Mouse (Mus musculus): ENCODE results near the gene Phf23.

Gene Phf23

DNA sequence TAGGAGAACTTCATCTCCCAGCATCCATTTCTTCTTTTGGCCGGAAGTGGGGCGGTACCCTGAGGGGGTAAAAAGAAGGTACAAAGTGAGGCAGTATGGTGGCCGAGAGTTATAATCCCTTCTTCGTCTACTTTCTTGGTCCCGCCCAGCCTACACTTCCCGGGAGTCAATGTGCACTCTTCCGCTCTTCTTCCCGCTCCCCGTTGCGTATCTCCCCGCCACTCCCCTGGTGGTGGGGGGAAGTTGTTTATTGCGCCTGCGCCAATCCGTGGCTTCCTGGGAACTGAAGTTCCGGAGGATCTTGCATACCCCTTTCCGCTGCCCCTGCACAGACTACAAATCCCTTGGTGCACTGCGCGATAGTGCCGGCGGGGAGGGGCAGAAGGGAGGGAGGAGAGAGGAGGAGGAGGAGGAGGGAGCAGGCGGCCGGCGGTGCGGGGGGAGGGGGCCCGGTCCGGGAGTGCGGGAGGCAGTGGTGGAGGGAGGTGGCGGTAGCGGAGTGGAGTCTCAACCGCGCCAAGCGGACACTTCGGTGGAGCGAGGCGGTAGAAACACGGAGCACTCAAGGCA lies at the start of gene Phf23:
Phf23 (plus strand) TSS at position 387 of the 570 bp plus-strand sequence.
- in situ Hi-C loops (cut with MboI, MseI): loop anchor here in 1 of 2 experiments (10.0 kb wide), 2 partner anchors 581 to 659 kb away; partner anchors contain the start of genes Eno3, Kdm6b and Pfn1

DNA sequence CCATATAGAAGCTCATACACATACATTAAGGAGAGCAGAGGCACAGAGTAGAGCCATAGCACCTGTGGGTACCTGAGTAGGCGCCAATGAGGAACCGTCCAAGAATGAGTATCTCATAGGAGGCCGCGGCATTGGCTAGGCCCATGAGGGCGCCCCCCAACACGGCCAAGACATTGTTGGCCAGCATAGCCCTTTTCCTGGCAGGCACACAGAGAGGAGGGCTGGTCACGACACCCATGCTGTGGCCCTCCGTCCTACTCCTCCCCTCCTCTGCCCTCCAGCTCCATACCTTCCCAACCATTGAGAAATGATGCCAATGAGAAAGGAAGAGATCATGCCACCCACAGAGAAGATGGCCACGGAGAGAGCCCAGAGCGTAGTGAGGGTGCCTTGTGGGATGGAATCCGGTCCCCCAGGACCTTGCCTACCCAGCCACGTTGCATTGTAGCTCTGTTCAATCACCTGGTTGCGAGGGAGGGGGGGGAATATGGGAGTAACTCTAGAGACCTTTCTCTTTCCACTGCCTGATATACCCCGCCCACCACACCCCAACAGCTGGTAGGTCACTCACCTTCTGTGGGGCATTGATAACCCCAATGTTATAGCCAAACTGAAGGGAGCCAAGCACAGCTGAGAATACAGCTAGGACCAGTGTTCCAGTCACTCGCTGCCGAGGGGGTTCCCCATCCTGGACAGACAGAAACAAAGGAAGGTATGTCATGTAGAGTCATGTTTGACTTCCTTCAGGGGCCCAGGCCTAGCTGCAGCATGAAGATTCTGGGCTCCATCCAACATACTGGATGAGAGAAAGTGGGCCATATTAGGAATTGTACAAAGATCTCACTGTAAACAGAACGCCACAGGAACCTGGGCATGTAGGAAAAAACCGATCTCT lies 49.3 kb upstream of the Phf23 start:
- in situ Hi-C loops (cut with MboI, MseI): loop anchor here in 1 of 2 experiments (5.0 kb wide), 1 partner anchor 64 kb away; the partner anchor contains the start of gene Kctd11

DNA sequence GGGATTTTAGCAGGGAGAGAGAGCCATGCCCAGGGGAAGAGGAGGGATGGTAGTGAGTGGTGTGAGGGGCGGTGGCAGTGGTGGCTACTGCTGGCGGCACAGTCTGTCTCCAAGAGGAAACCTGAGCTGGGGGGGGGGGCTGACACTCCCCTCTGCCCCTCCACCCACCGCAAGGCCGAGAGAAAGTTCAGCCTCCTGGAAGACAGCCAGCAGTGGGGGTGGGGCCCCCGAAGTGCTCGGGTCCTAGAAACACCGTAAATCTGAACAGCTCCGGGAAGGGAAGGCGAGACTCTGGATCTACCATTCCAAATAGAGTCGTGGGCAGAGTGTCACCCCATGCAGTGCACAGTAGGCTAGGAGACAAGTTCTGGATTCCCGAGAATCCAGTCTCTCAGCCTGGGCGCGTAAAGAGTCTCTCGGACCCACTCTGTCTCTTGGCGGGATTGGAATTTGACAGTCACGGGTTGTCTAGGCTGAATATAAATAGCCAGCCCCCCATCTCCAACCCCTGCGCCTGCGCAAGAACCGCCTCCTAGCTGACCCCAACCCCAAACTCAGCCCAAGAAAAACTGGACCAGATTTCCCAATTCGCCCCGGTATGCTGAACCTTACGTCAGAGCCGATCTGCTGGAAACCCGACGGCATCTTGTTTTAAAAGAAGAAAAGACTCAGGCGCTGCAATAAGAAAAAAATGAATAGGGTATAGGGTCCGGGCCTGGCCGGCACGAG lies 48.1 kb upstream of the Phf23 start:
- in situ Hi-C loops (cut with MboI, MseI): loop anchor here in 1 of 2 experiments (5.0 kb wide), 1 partner anchor 65 kb away; the partner anchor contains the start of gene Kctd11

DNA sequence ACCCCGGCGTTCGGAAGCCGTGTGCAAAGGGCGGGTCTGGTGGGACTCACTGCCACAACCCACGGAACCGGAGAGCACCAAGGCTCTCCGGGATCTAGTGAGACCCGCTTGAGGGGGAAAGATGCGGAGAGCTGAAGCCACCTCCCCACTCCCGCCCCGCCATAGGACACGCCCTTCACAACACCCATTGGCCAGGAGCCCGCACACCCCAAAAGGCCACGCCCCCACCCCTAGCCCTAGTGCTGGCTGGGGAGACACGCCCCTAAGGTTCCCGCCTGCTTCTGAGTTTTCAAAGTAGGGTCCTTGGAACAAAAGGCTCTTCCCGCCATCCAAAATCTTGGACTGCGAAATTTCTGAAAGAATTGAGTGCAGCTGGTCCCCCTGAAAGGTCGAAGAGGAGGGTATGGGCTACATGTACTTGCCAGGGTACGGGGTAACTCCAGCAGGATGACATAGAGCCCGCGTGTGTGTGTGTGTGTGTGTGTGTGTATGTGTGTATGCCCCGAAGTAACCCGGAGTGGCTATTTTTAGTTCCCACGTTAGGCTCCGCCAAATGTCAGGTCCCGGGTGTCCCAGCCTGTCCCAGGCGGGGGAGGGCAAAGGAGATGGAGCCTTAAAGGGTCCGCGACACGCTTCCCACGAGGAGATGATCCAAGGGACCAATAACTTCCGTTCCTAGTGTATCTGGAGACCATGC lies 47.4 kb upstream of the Phf23 start, which contains the start of gene Slc2a4:
Slc2a4 (minus strand) TSS at position 123 of the 697 bp plus-strand sequence.
- in situ Hi-C loops (cut with MboI, MseI): loop anchor here in 1 of 2 experiments (5.0 kb wide), 1 partner anchor 66 kb away; the partner anchor contains the start of gene Kctd11

DNA sequence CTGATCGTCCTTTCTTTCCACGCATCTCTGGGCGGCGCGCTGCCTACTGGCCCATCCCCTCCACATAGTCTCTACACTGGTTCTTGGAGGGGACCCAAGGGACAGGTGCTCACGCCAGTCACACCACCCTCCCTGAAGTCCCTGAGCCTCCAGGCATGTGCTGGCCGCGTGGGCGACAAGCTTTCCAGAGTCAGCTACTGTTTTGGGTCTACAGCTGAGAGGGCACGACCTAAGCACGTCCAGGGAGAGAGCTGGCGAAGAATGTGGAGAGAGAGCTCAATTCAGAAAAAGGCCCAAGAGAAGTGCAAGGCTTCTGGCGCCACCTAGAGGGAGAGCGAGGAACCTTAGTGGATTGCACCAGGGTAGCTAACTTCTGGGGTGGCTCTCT lies 46.8 kb upstream of the Phf23 start:
- in situ Hi-C loops (cut with MboI, MseI): loop anchor here in 1 of 2 experiments (5.0 kb wide), 1 partner anchor 66 kb away; the partner anchor contains the start of gene Kctd11

DNA sequence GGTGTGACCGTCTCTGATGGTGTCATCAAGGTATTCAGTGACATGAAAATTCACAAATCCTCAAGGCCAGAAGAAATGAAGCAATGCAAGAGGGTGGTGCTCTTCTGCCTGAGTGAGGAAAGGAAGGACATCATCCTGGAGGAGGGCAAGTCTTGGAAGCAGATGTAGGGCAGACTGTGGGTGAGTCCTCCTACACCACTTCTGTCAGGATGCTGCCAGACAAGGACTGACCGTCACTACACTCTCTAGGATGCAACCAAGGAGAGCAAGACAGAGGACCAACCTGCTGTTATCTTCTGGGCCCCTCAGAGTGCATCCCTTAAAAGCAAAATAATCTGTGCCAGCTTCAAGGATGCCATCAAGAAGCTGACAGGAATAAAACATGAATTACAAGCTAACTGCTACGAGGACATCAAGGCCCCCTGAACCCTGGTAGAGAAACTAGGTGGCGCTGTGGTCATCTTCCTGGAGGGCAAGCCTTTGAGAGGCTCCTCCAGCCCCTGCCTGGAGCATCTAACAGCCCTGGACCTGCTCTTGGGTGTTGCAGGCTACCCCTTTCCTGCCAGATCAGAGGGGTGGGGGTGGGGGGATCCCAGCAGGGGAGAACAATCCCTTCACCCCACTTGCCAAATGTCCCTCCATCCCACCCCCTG lies 44.6 kb upstream of the Phf23 start:
- in situ Hi-C loops (cut with MboI, MseI): loop anchor here in 1 of 2 experiments (10.0 kb wide), 1 partner anchor 254 kb away; no protein-coding TSS in a partner anchor

DNA sequence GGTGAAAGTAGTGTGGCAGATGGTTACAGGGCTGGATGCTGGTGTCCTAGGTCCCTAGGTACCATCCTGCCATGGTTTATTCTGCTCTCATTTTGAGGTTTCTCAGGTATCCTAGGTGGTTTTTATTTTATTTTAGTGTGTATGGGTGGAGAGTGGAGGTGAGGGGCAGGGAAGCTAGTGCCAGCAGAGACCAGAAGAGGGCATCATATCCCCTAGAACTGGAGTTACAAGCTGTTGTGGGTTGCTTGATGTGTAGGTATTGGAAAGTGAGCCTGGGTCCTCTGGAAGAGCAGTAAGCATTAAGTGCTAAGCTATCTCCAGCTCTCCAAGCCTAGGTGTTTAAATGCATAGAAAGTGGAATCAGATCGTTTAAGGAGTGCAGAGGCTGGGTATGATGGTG lies 43.3 kb upstream of the Phf23 start:
- in situ Hi-C loops (cut with MboI, MseI): loop anchor here in 1 of 2 experiments (10.0 kb wide), 1 partner anchor 253 kb away; no protein-coding TSS in a partner anchor

DNA sequence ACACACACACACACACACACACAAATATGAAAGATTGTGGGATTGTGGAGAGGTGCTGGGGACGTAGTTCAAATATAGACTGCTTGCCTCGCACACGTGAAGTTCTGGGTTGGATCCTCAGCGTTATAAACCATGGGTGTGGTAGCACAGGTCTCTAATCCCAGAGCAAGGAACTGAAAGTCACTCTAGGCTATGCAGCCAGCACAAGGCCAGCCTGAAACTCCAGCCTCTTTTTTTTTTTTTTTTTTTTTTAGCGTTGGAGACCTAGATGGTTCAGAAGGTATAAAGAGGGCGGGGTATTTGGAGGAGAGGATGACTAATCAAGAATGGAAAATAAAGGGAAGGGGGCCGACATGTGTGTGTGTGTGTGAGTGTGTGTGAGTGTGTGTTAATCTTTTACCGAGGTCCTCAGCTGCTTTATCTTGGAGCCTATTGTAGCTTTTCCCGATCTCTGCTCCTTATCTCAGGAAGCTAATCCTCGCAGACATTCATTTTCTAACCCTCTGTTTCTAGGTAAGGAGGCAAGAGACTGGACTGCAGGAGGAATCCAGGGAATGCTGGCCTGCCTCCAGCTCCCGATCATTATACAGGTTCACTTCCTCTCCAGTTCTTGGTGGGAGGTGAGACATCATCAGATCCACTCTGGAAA lies 42.2 kb upstream of the Phf23 start:
- in situ Hi-C loops (cut with MboI, MseI): loop anchor here in 1 of 2 experiments (10.0 kb wide), 1 partner anchor 251 kb away; no protein-coding TSS in a partner anchor

DNA sequence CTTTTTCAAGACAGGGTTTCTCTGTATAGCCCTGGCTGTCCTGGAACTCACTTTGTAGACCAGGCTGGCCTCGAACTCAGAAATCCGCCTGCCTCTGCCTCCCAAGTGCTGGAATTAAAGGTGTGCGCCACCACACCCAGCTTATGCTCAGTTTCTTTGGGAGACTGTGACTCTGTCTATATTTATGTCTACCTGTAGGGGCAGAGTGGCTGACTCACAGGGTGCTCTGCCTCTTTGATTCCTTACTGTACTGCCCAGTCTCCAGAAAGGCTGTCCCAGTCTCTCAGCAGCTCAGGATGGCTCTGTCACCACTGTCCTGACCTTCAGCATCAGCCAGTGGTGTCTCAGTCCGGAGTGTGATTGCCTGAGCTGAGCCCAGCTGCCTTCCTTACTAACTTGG lies 40.0 kb upstream of the Phf23 start:
- in situ Hi-C loops (cut with MboI, MseI): loop anchor here in 1 of 2 experiments (10.0 kb wide), 1 partner anchor 249 kb away; no protein-coding TSS in a partner anchor

DNA sequence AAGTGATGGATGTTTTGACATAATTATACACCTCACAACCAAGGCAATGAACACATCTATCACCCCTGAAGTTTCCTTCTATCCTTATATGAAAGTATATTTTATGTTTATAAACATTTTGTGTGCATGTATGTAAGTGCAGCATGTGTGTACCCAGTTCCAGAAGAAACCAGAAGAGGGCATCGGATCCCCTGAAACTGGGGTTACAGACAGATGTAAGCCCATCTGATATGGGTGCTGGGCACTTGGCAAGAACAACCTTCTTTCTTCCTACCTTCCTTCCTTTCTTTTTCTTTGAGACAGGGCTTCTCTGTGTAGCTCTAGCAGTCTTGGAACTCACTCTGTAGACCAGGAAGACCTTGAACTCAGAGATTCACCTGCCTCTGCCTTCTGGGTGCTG lies 39.4 kb upstream of the Phf23 start:
- in situ Hi-C loops (cut with MboI, MseI): loop anchor here in 1 of 2 experiments (10.0 kb wide), 1 partner anchor 249 kb away; no protein-coding TSS in a partner anchor

DNA sequence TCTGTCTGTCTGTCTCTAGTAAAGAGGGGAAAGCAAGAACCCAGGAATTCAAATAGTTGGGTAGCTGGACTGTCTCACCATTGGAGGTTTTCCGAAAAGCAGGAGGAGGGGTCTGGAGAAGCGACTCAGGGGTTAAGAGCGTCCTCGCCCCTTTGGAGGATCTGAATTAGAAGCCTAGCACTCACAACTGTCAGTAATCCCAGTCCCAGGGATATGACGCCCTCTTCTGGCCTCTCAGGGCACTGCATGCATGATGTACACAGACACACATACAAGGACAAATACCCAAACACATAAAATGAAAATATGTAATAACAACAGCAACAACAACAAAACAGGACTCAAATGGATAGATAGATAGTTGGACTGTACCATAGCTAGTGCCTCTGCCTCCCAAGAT lies 35.0 kb upstream of the Phf23 start:
- in situ Hi-C loops (cut with MboI, MseI): no loop called here

DNA sequence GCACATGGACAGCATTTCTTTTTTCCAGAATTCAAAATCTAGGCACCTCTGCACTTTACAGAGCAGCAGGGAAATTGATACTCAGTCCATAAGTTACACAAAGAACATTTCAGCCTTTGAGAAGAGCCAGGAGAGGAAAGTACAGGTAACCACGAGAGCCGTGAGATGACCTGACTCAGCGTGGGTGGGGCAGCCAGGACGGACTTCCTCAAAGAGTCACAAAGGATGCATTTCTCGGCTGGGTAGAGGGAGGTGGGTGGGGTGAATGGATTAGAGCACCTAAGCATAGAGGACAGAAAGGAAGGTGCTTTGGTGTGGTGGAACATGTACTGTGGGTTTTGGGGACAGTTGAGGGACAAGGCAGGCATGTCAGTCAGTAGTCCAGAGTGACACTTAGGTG lies 33.7 kb upstream of the Phf23 start:
- in situ Hi-C loops (cut with MboI, MseI): no loop called here

DNA sequence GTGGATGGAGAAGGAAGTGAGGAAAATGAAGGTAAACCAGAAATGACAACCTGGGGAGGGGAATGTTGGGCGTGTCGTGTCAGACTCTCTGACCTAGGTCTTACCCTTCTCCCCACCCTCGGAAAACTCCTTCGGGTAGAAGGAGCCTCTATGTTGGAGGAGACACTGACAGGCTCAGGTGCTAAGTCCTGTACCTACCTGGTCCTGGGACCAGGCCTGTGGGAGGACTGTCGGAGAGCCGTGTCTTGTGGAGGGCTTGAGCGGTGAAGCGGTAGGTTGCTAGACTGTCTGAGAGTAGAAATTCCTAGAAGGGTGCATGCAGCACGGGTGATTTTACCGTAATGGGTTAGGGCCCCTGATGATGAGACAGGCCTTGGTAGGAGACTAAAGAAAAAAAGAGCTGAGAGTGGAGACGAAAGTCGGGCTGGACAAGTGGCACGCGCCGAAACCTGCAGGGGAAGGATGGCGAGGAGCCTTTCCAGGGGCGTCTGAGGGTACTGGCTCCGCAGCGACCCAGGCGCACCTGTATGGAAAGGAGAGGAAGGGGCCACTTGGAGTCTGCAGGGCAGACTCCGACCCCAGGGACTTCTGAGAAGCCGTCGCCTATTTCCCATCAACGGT lies 30.8 kb upstream of the Phf23 start, which contains the start of gene Cldn7:
Cldn7 (plus strand) TSS at position 130 of the 621 bp plus-strand sequence.
- in situ Hi-C loops (cut with MboI, MseI): no loop called here

DNA sequence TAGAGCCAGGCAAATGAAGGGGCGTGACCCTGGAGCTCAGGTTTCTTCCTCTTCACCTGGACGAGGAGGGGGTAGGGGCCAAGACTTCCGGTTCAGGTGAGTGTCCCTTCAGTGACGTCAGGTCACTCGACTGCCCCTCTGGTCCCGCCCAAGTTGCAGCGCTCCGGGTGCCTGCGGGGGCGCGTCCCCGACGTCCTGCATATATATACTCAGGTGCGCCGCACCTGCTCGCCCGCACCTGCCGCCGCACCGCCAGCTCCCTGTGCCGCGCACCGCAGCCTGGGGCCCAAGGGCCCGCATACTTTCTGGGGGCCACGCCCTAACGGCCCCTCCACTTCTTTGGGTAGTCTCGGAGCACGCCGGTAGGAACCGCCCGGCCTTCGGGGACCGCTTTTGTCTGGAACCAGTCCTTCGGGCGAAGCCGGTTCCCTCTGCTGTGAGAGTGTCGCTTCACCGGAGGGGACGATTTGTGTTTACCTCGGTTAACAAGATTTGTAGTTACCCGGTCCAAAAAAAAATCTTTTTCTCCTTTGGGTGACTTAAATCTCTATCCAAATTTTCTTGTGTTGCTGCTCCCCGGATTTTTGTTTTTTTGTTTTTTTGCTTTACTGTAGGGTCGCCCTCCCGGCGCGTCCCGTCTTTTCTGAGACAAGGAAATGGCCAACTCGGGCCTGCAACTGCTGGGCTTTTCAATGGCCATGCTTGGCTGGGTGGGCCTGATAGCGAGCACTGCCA lies 30.1 kb upstream of the Phf23 start:
- in situ Hi-C loops (cut with MboI, MseI): no loop called here

DNA sequence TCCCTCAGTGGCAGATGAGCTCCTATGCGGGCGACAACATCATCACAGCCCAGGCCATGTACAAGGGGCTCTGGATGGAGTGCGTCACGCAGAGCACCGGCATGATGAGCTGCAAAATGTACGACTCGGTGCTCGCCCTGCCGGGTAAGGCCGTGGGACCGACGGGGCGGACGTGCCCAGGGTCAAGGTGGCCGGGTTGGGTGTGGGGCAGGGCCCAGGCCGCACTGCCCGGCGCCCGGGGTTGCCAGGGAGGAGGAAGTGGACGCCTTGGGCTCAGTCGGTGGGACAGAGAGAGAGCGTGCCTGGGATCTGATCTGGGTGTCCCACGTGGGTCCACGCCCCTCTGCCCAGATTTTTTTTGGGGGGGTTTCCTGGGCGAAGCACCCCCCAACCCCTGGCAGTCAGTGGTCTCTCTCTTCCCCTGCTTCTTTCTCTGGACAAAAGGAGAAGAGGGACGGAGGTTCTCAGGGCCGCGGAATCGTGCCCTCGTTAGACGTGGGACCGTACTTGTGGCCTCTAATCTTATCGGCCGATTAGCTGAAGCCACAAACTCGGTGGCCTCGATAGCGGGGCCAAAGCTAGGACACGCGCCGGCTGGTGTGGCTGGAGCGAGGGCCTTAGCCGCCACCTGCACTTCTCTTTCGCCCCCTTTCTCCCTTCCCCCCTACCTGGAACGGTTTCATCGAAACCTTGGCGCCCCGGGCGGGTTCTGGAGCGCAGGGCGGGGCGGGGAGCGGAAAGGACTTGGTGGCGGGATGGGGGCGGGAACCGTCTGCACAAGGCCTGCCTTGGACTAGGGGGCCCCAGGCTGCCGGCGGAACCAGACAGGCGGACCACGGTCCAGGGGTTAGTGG lies 29.3 kb upstream of the Phf23 start:
- in situ Hi-C loops (cut with MboI, MseI): no loop called here

DNA sequence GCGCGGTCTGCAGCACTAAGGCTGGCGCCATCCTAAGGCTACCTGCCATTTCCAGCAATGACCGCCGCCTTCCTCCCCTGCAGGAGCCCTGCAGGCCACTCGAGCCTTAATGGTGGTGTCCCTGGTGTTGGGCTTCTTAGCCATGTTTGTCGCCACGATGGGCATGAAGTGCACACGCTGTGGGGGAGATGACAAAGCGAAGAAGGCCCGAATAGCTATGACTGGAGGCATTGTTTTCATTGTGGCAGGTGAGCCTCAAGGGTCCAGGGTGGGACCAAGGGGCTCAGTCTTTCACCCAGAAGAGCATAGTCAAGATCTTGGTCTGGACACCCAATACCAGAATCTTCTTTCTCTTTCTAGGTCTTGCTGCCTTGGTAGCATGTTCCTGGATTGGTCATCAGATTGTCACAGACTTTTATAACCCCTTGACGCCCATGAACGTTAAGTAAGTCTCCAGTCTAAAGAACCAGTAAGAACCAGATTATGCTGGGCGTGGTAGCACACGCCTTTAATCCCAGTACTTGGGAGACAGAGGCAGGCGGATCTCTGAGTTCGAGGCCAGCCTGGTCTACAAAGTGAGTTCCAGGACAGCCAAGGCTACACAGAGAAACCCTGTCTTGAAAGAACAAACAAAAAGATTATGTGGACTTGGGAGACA lies 28.6 kb upstream of the Phf23 start:
- in situ Hi-C loops (cut with MboI, MseI): no loop called here

DNA sequence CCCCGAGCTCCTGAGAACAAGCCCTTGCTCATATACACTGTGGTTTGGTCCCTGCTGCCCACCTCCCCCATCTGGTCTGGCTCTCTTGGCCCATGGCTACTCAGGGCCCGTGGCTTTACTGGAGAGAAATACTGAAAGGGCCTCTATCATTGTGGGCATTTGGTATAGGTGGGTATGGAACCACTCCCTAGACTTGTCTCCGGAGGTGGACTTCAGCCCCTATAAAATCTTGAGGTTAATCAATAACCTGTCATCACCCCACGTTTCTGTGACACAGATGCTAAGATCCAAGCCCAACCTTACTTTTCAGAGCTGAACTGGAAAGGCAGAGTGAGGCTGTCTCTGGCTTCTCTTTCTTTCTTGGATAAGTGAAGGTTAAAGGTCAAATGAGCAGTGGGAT lies 26.8 kb upstream of the Phf23 start:
- in situ Hi-C loops (cut with MboI, MseI): no loop called here
